Mouse (Mus musculus): ENCODE measurements at regions not wholly inside any gene's neighbourhood (a gene's known extent, or its start where the extent isn't known, plus 50 kb on each side); places are given as distances from the start of the nearest gene placed in this dataset.

DNA sequence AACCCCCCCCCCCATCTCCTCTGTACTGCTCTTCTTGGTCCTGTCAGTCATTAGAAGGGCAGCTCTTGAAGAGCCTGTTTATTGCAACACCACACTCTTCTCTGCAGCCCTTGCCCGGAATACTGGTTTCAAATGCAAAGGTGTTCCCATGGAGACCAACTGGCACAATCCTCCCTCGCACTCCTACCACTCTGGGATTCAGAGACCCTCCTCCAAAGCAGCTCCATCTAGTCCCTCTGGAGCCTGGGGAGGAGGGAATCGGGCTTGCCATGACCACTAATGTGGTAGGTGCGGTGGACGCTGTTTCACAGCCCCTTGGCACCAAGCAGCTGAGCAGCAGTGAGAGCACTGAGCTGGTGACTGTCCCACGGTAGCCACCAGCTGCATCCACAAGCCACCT, 83.1 kb downstream of the Stk35 start:
- in situ Hi-C loops (cut with MseI, MboI) = no loop called here

DNA sequence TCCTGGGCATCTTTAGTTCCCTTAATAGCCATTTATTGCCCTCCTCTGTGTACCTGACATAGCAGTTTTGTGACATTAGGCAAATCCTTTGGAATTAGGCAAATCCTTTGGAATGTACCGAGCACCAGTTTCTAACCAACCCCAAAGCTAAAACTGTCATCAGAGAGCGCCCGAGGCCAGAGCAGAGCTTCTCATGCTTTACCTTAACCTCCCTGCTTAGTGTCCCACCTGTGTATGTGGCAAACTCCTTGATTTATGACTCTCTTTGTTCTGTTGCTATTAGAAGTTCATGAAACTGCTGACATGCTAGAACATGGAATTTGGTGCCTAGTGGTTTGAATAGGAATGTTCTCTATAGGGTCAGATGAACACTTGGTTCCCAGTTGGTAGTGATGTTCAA, 84.0 kb downstream of the Stk35 start:
- in situ Hi-C loops (cut with MseI, MboI) = no loop called here

DNA sequence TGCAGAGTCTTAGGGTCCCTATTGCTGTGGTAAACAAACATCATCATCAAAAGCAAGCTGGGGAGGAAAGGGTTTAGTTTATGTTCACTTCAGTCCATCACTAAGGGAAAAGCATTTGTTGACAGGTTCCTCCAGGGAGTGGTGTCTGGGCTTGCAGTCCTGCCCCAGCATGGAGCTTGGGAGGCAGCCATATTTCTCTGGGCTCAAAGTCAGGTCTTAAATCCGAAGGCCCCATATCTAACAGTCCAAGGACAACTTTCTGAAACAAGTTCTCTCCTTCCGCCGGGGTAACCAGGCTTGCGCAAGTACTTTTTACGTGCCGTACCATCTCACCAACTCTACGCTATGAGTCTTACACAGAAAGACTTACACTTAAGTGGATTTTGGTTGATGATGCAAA, 85.2 kb downstream of the Stk35 start:
- in situ Hi-C loops (cut with MseI, MboI) = no loop called here

- in situ Hi-C loops (cut with MseI, MboI) = no loop called here
Observed at GRCm38 (mm10) chr2:129893231-129893630, 92.9 kb downstream of the Stk35 start.

GRCm38 (mm10) chr2:129893832-129894231, 93.5 kb downstream of the Stk35 start:
- in situ Hi-C loops (cut with MseI, MboI) = no loop called here

DNA sequence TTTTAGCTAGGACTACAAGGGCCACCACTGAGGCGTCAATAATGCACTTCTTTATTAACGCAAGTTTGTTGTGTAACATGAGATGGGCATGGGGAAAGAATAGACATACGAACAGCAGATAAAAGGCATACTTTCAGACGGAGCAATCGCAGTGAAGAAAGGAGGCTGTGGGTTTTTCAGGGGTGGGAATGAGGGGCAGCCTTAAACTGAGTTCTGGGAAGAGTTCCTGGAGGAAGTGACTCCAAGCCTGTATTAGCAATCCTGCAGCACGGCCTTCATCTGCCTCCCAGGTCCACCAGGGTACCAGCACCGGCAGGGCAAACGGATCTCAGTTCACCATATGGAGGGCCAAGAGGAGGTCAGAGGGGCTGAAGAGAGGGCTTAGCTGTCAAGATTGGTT, 94.6 kb downstream of the Stk35 start:
- in situ Hi-C loops (cut with MseI, MboI) = no loop called here

DNA sequence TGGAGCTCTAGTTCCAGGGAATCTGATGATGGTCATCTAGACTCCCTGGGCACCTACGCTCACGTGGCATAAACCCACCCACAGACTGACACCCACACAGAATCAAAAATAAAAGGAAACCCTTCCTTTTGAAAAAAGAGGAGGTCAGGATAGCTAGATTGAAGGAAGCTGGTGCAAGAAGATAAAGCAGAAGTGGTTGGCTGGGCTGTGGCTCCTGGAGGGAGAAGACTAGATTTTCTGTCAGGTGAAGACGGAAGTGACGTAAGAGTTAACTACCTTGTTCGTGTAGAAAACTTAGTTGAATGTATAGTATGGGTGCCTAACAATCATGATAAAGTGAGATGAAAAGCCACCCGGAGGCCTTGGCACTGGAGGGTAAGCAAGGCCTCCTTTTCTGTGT, 95.1 kb downstream of the Stk35 start:
- in situ Hi-C loops (cut with MseI, MboI) = no loop called here

- in situ Hi-C loops (cut with MseI, MboI) = no loop called here
Observed at GRCm38 (mm10) chr2:129896696-129897095, 96.4 kb downstream of the Stk35 start.

DNA sequence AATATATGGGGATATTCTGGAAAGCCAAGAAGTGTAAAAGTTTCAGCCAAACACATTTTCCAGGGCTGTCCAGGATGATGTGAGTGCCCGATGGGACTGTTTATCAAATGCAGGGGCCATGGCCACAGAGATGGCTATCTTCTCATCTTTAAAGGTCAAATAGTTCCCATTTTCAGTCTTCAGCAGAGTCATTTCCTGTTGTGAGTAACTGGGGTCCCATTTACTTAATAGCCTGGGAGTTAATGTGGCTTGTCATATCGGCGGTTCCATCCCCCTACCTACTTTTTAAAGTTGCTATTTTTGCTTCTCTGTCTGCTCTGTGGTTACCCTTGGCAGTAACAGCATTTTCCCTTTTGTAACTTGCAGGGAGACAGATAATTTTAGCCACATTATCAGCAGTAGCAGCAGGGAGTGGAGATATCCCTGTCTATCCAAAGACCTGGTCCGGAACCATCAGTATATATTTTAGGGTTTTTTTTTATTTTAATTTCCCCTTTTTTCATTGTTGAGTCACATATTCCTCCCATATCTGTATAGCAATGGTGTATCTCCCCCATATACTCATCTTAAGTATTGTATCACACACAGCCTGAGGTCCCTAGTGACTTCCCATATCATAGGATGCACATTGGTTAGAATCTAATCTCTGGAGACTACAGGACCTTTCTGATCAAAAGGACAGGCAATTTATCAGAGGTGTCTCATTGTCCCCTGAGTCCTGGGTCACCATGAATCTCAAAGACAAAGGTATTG, 103.2 kb downstream of the Stk35 start:
- in situ Hi-C loops (cut with MseI, MboI) = loop anchor here (10.0 to 25.0 kb wide), 2 partner anchors 151 to 334 kb away; no protein-coding TSS in a partner anchor

GRCm38 (mm10) chr2:129904753-129905152, 104.4 kb downstream of the Stk35 start:
- in situ Hi-C loops (cut with MseI, MboI) = loop anchor here (10.0 to 25.0 kb wide), 2 partner anchors 150 to 333 kb away; no protein-coding TSS in a partner anchor

GRCm38 (mm10) chr2:129908701-129909425, 103.3 kb upstream of the Tgm3 start:
- in situ Hi-C loops (cut with MseI, MboI) = loop anchor here (10.0 to 25.0 kb wide), 2 partner anchors 146 to 328 kb away; no protein-coding TSS in a partner anchor

GRCm38 (mm10) chr2:129911203-129911921, 100.8 kb upstream of the Tgm3 start:
- in situ Hi-C loops (cut with MseI, MboI) = loop anchor here in 1 of 2 experiments (25.0 kb wide), 1 partner anchor 326 kb away; no protein-coding TSS in a partner anchor

DNA sequence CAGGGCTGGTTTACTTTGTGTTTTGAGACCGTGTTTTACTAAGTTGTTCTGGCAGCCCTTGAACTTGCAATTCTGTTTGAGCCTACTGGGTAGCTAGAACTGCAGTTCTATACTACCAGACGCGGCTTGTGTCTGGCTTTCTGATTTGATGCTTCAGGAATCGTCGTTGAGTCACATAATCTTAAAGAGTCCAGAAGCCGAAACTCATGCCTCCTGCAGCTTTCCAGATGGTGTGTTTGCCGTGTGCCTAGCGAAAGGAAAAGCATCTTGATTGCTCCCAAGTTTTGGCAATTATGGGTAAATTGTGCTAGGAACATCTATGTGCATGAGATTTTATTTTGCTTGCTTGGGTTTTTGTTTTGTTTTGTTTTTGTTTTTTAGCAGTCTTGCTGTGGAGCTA, 99.6 kb upstream of the Tgm3 start:
- in situ Hi-C loops (cut with MseI, MboI) = loop anchor here in 1 of 2 experiments (25.0 kb wide), 1 partner anchor 325 kb away; no protein-coding TSS in a partner anchor

GRCm38 (mm10) chr2:129914261-129914660, 97.9 kb upstream of the Tgm3 start:
- in situ Hi-C loops (cut with MseI, MboI) = loop anchor here in 1 of 2 experiments (25.0 kb wide), 1 partner anchor 323 kb away; no protein-coding TSS in a partner anchor

GRCm38 (mm10) chr2:129916411-129916810, 95.7 kb upstream of the Tgm3 start:
- in situ Hi-C loops (cut with MseI, MboI) = loop anchor here in 1 of 2 experiments (25.0 kb wide), 1 partner anchor 321 kb away; no protein-coding TSS in a partner anchor

GRCm38 (mm10) chr2:129918141-129918790, 93.9 kb upstream of the Tgm3 start:
- in situ Hi-C loops (cut with MseI, MboI) = loop anchor here in 1 of 2 experiments (25.0 kb wide), 1 partner anchor 319 kb away; no protein-coding TSS in a partner anchor

GRCm38 (mm10) chr2:129919551-129919950, 92.6 kb upstream of the Tgm3 start:
- in situ Hi-C loops (cut with MseI, MboI) = loop anchor here in 1 of 2 experiments (25.0 kb wide), 1 partner anchor 318 kb away; no protein-coding TSS in a partner anchor

DNA sequence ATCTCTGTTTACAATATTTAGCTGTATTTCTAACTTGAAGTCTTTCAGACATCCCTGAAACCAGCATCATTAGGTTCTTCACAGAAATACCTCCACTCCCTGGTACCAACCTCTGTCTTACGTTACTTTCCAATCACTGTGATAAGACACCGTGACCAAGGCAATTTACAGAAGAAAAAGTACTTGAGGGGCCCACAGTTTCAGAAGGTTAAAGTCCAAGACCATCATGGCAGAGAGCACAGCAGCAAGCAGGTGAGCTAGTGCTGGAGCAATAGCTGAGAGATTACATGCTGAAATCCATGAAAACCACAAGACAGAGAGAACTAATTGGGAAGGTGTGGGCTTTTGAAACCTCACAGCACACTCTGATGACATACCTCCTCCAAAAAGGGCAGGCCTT, 84.9 kb upstream of the Tgm3 start:
- in situ Hi-C loops (cut with MseI, MboI) = no loop called here

GRCm38 (mm10) chr2:129933578-129933977, 78.6 kb upstream of the Tgm3 start:
- in situ Hi-C loops (cut with MseI, MboI) = no loop called here

GRCm38 (mm10) chr2:129942824-129943223, 69.3 kb upstream of the Tgm3 start:
- in situ Hi-C loops (cut with MseI, MboI) = no loop called here

Measured in mouse trophoblast stem cell (cell line).